Mouse (Mus musculus): ENCODE measurements around the gene Slc25a31.

GRCm38 (mm10) chr3:40745661-40746547 lies 37.2 kb downstream of the Slc25a31 start:
- no peak; the same call in 1 of the 2 replicates for TF ChIP-seq CTCF (IDR thresholded peaks at IDR 0.05; ENCODE audit: low read depth)
- peak; percentile 30 for TF ChIP-seq EP300 (optimal IDR thresholded peaks at IDR 0.05)
